In the genomic region with DNA sequence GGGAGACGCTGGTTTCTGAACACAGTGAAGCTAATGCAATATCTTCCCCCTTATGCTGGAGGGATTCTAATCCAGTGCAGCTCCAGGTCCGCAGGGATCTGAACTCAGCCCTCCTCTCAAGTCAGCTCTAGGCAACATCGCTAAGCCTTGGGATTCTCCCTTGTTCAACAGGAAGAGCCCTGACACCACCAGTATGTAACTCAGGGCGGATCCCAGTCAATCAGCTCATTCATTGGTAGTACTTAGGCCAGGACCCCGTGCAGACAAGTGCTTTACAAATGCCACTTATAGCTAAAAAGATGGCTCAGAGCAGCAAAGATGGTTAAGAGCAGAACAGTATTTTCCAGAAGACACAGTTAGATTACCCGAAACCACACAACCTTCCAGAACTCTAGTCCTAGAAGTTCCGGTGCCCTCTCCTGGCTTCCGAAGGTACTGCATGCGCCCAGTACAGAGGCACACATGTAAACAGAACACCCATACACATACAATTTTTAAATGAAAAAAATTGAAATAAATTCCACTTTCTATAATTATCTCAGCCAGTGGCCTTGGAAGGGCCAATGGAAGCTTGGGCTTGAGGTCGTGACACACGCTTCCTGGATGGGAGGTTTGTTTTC, we compare ENCODE assay signal across 2 mouse cellular contexts.
TF ChIP-seq lines count a peak whose summit lies in the region.

No protein-coding gene starts in this region.

TF ChIP-seq in CH12.LX, 34 proteins besides CTCF, POLR2A, EP300 and RAD21:
- no peak for TF ChIP-seq MXI1 (IDR thresholded peaks at IDR 0.05; ENCODE audit: low read depth, low read length)
- no peak for TF ChIP-seq BHLHE40 (IDR thresholded peaks at IDR 0.05; ENCODE audit: low read depth, low read length)
- TF ChIP-seq TBP (conservative IDR thresholded peaks at IDR 0.05; ENCODE audit: low read depth, low read length) = no peak
- no peak for TF ChIP-seq UBTF (IDR thresholded peaks at IDR 0.05; ENCODE audit: low read depth, low read length)
- TF ChIP-seq IRF4 (IDR thresholded peaks at IDR 0.05; ENCODE audit: low read depth, low read length) = peak; percentile 72
- TF ChIP-seq RCOR1 (conservative IDR thresholded peaks at IDR 0.05; ENCODE audit: low read depth, low read length) = no peak
- TF ChIP-seq NRF1 (IDR thresholded peaks at IDR 0.05; ENCODE audit: low read depth, low read length) = no peak
- TF ChIP-seq MAX (IDR thresholded peaks at IDR 0.05; ENCODE audit: low read length) = no peak
- no peak for TF ChIP-seq HCFC1 (IDR thresholded peaks at IDR 0.05; ENCODE audit: low read depth, low read length)
- TF ChIP-seq MYC (IDR thresholded peaks at IDR 0.05; ENCODE audit: low read depth, low read length) = peak; percentile 39; the same call in 1 of the 2 replicates
- 0 out of 2 replicates have a peak, but pooled peaks have one; percentile 14 for TF ChIP-seq ELF1 (IDR thresholded peaks at IDR 0.05; ENCODE audit: low read depth, low read length)
- TF ChIP-seq USF2 (conservative IDR thresholded peaks at IDR 0.05; ENCODE audit: low read depth, low read length) = no peak
- TF ChIP-seq MAFK (IDR thresholded peaks at IDR 0.05; ENCODE audit: insufficient replicate concordance, low read length) = no peak
- TF ChIP-seq SMC3 (IDR thresholded peaks at IDR 0.05; ENCODE audit: low read depth, low read length) = peak; percentile 87
- no peak for TF ChIP-seq JUN (IDR thresholded peaks at IDR 0.05; ENCODE audit: insufficient read depth, low read depth, low read length)
- TF ChIP-seq ZKSCAN1 (IDR thresholded peaks at IDR 0.05; ENCODE audit: borderline replicate concordance, low read depth, low read length) = no peak
- peak; percentile 30; the same call in 1 of the 2 replicates for TF ChIP-seq ZC3H11A (IDR thresholded peaks at IDR 0.05; ENCODE audit: low read depth, low read length)
- TF ChIP-seq MEF2A (IDR thresholded peaks at IDR 0.05; ENCODE audit: borderline replicate concordance, low read depth, low read length) = peak; percentile 16; the same call in 1 of the 2 replicates

TF ChIP-seq in myocyte, 11 proteins besides CTCF, POLR2A, EP300 and RAD21:
- TF ChIP-seq SRF (IDR thresholded peaks at IDR 0.05; ENCODE audit: control insufficient read depth, insufficient read length, low read depth) (no peak), USF1 (IDR thresholded peaks at IDR 0.05; ENCODE audit: low read depth) (no peak), MAX (IDR thresholded peaks at IDR 0.05; ENCODE audit: low read depth) (no peak), TCF3 (IDR thresholded peaks at IDR 0.05; ENCODE audit: insufficient read length, low read depth) (no peak), CEBPB (IDR thresholded peaks at IDR 0.05; ENCODE audit: insufficient read depth, poor library complexity, severe bottlenecking) (no peak), E2F4 (IDR thresholded peaks at IDR 0.05; ENCODE audit: insufficient read depth) (no peak)
